Mouse (Mus musculus): ENCODE results near the gene Prame.
"Not testable (repeated sequence)": the region's sequence is repeated elsewhere in the genome, so short reads cannot be mapped to it uniquely, and the experiment has no call there.

The Prame gene

DNA sequence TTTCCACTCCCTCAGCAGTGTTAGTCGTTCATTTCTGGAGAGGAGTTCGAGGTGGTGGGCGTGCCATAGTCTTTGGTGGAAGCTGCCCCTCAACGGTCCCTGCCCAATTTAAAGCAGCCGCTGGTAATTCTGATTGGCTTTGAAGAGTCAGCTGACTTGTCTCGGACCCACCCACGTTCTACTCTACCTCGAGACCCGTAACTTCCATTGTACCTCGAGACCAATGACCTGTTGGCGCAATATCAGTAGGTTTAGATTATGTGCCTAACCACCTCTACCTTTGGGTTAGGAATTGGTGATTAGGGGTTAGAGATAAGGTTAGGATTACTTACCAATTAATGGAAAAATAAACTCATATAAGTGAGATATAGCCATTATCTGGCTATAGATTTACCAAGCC, at the start of gene Prame:
TSS of gene Prame (minus strand) at position 101 of the 400 bp plus-strand sequence.
- no peak for DNase-seq (ENCODE audit: low spot score)

GRCm38 (mm10) chrX:135652173-135652772, 24.8 kb upstream of the Prame start:
- no peak for DNase-seq (ENCODE audit: low spot score)

DNA sequence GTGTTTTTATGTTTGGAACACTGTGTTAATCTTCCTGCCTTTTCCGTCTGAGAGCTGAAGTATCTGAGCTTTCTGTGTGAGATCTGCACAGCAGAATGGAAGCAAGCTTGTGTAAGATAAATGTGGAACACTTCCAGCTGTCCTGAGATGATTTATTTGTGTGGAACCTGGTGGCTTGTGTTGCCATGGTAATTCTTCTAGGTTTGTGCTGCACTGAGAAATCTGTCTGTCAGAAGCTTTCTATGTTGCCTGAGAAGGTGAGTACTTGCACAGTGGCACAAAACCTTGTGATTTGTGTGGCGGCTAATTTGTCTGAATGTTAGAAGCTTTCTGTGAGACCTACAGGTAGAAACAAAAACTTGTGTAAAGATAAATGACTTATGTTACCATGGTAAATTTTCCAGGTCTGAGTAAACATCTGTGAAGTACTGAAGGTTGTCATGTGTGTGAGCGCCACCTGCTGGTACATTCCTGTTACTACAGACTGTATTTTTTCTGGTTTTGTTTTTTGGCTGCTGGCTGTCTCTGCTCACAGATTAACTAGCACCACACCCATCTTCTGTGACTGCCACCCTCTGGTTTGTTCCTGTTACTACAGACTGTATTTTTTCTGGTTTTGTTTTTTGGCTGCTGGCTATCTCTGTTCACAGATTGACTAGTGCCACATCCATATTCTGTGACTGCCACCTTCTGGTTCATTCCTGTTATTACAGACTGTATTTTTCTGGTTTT, 26.0 kb downstream of the Prame start:
- DNase-seq (ENCODE audit: low spot score), result not testable (repeated sequence)

- no peak for DNase-seq (ENCODE audit: low spot score)
These were observed 28.8 kb downstream of the Prame start, which contains the start of gene Nxf7 for GRCm38 (mm10) chrX:135598677-135599076. Gene Nxf7, minus strand, starts transcription at chrX:135598777.

DNA sequence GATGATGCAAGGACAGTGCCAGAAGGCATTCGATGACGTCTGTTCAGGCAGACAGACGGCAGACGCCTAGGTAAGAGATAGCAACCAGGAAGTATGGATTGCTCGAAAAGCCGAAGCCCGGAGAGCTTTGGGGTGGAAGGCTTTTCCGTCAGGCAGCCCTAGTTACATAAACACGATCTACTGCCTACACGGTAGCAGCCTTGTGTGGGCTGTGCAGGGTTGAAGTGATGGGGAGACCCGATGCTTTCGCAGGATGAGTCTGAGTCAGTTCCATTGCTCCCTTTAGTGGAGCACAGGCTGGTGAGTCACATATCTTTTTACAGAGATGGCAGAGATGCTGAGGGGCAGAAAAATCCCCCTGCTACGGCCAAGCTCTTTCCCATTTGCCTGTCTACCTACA, 29.4 kb downstream of the Prame start:
- DNase-seq (ENCODE audit: low spot score), result no peak

GRCm38 (mm10) chrX:135576412-135576811, 51.1 kb downstream of the Prame start:
- DNase-seq (ENCODE audit: low spot score), result no peak

DNA sequence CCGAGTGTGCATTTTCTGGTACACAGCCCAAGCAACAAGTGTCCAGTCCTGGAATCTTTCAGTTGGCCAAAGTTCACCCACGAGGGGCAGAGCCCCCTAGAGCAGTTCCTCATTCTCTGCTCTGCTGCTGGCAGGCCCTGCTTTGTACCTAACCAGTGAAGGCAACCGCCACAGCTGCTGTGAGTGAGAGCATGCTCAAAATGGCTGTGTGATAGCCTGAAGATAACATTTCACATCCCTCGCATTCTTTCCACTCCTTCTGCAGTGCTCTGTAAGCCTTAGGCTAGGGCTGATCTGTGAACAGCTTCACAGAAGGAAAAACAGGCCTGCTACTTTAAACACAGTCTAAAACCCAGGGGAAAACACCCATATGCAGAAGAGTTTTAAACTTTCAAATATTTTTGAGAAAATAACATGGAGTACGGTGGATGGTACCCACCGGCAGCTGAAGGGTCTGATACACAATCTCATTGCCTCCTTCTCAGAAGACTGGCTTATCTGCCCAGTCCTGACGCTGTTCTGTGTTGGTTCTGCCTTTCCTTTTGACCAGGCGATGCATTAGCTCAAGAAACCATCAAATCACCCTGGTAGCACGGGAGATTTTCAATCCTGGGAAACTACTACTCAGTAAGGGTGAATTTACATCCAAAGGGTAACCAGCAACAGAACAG, 52.4 kb downstream of the Prame start:
- not testable (repeated sequence) for DNase-seq (ENCODE audit: low spot score)

- not testable (repeated sequence) for DNase-seq (ENCODE audit: low spot score)
These were observed 53.1 kb downstream of the Prame start for GRCm38 (mm10) chrX:135574261-135574957.

DNA sequence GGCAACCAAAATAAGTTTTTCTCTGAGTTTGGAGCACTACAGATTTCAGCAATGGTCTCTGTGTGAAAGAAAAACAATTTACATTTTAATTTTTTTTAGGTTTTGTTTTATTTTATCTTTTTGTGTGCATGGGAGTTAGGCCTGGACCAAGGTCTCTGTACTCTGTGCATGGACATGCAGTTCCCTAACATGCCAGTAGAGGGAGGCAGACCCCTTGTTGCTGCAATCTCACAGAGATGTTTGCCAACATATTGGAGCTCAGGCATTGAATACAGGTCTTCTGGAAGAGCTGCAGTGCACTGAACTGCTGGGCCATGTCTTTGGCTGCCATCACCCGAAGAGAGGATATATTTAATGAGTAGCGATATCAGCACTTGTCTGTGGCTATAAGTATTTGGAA, 58.0 kb downstream of the Prame start:
- DNase-seq (ENCODE audit: low spot score), result not testable (repeated sequence)

DNA sequence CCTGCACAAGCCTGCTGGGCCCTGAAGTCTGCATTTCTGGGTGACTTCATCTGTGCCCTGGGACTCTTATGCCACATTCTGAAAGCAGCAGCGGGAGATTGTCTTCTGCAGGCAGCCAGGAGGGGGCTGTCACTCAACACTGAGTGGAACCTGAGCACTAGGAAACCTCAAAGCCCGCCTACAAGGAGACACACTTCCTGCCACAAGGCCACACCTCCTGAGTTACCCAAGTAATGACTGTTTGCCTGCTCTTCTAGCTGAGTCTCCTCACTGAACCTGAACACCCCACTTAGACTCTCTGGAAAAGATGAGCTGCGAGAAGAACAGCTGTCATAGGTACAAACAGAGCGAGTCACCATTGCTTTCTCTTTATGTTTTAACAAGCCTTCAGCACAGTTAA, 62.6 kb downstream of the Prame start:
- not testable (repeated sequence) for DNase-seq (ENCODE audit: low spot score)

Data from ovary, adult 18-20 months (tissue).